Mouse (Mus musculus): ENCODE data around the gene Eif2s1.

The Eif2s1 gene

DNA sequence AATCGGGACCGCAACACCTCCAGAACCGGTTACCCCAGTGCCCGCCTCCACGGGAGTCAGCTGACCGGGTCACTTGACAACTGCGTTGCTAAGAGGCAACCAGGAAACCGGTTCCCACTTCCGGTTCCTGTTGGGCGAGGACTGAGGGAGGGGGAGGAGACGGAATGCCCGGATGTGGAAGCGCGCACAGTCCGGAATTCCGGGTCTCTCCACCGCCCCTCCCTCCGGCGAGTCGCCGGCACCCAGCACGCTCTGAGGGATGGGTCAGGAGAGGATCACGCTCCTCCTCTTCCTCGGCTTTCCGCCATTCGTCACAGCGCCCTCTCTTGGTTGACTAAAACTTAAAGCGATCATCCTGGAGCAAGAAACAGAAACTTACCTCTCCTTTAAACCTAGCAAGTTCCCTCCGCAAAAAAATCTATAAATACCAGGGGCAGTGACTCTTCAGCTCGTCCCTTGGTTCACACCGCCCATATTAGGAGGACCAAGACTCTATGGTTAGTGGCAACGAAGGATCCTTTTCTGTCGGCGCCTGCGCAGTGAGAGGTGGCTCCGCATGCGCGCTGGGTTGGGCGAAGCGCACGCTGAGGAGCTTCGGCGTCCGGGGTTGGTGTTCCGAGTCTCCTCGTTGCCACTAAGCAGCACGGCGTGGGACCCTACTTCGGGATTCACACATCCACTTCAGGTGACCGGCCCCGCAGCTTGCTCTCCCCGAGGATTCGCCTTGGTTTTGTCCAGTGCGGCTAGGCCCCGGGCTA lies at the start of gene Eif2s1, which contains the start of gene Atp6v1d:
Eif2s1 (plus strand) TSS at position 324 of the 758 bp plus-strand sequence.
Atp6v1d (minus strand) TSS at position 143 of the 758 bp plus-strand sequence.
- DNase-seq (ENCODE audit: low spot score in 2 of 2) = peak; percentile 98 to 99

GRCm38 (mm10) chr12:78814437-78814836 lies 47.2 kb upstream of the Eif2s1 start:
- no peak for DNase-seq (ENCODE audit: low spot score in 2 of 2)

DNA sequence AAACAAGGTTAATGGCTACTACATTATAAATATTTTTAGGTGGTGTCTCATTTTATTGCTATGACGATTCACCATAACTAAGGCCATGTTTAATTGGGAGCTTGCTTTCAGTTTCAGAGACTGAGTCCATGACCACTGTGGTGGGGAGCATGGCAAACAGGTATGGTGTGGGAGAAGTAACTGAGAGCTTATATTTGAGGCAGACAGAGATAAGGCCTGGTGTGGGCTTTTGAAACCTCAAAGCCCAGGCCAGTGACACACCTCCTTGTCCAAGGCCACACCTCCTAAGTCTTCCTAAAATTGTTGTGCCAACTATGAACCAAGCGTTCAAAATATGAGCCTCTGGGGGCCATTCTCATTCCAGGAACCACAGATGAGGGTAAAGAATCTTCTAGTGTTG lies 27.1 kb upstream of the Eif2s1 start:
- DNase-seq (ENCODE audit: low spot score in 2 of 2) = no peak

- no peak for DNase-seq (ENCODE audit: low spot score in 2 of 2)
Measured at GRCm38 (mm10) chr12:78839906-78840305, 21.7 kb upstream of the Eif2s1 start.

DNA sequence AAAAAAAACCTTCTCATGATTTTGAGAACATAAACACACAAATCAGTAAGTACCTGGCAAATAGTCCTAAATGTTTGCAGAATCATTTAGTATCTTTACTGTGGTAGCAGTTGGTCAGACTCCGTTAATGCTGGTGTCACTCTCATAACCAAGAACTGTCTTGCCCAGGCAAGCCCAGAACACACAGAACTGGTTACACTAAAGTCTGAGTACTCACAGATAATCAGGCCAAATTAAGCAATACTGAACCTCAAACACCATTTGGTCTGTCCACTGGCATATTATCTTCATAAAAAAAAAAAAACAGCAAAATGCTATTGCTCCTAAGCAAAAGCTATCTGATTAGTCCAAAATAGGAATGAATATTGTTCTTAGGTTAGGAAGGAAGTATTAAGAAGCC lies 19.2 kb upstream of the Eif2s1 start:
- DNase-seq (ENCODE audit: low spot score in 2 of 2) = no peak

DNA sequence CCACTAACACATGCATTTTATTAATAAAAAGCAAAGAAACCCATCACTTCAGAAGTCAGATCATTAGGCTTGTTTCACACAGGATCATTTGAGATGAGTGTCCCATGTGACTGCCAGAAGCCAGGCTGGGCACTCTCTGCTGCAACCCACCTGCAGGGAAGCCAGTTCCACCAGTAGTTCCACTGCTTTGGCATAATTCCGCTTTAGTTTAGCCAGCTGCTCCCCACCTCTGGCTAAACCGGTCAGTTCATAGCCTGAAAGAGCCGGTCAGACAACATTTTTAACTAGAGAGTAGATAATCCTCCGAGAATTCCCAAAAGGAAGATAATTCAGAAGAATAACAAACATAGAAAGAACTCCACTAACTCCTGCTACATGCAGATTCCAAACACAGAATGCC lies 13.4 kb upstream of the Eif2s1 start:
- no peak for DNase-seq (ENCODE audit: low spot score in 2 of 2)

- no peak for DNase-seq (ENCODE audit: low spot score in 2 of 2)
Measured at GRCm38 (mm10) chr12:78860921-78861495, 611 bp upstream of the Eif2s1 start.

GRCm38 (mm10) chr12:78862254-78862730 lies 673 bp downstream of the Eif2s1 start:
- DNase-seq (ENCODE audit: low spot score in 2 of 2) = no peak

- DNase-seq (ENCODE audit: low spot score in 2 of 2) = peak; percentile 18 to 24
Measured at GRCm38 (mm10) chr12:78865434-78865833, 3.8 kb downstream of the Eif2s1 start.

DNA sequence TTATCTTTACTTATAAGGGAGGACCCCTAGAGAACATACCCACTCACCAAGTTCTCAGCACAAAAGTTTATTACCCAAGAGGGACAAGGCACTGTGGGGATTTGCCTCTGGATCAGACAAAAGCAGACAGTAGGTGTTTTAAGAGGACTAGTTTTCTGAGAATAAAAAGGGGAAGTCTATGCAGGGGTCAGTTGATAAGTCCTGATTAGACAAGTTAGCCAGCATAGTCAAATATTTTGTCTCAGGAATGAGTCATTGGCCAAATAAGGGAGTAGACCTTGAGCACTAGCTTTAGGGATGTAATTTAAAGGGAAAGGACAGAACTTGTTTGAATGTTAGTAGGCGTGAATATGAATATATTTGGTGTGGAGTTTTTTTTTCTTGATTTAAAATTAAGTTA lies 6.5 kb downstream of the Eif2s1 start:
- DNase-seq (ENCODE audit: low spot score in 2 of 2) = no peak

- no peak for DNase-seq (ENCODE audit: low spot score in 2 of 2)
Measured at GRCm38 (mm10) chr12:78874581-78874980, 13.0 kb downstream of the Eif2s1 start.

- no peak for DNase-seq (ENCODE audit: low spot score in 2 of 2)
Measured at GRCm38 (mm10) chr12:78890062-78890461, 28.4 kb downstream of the Eif2s1 start.

- DNase-seq (ENCODE audit: low spot score in 2 of 2) = no peak
Measured at GRCm38 (mm10) chr12:78891149-78891548, 29.5 kb downstream of the Eif2s1 start.

DNA sequence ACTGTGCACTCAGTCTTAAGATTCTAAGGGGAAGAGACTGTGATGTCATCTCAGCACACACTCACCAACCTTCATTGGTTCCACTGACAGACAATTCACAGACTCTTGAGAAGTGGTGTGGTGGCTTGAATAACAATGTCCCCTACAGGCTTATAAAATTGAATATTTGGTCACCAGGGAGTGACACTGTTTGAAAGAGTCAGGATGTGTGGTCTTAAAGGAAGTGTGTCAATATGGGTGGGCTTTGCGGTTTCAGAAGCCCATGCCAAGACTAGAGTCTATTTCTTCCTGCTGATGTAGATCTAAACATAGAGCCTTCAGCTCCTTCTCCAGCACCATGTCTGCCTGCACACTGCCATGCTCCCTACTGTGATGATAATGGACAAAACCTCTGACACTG lies 36.2 kb downstream of the Eif2s1 start:
- DNase-seq (ENCODE audit: low spot score in 2 of 2) = no peak

- DNase-seq (ENCODE audit: low spot score in 2 of 2) = peak in 1 of 2 experiments; percentile 49
Measured at GRCm38 (mm10) chr12:78901467-78901866, 39.8 kb downstream of the Eif2s1 start.

DNA sequence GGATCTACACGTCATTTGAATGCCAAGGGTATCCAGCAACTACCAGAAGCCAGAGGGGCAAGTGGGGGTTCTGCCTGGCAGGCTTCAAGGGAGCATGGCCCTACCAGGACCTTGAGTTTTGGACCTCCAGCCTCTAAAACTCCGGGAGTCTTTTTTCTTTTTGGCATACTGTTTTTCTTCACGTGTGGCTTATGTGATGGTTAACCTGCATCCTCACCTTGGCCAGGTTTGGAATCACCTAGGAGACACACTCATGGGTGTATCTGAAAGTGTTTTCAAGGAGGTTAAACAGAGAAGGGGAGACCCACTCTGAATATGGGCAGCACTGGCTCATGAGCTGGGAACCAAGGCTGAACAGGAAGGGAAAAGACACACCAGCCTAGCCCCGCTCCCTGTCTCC lies 41.7 kb downstream of the Eif2s1 start:
- DNase-seq (ENCODE audit: low spot score in 2 of 2) = no peak

- no peak for DNase-seq (ENCODE audit: low spot score in 2 of 2)
Measured at GRCm38 (mm10) chr12:78904499-78904898, 42.9 kb downstream of the Eif2s1 start.

DNA sequence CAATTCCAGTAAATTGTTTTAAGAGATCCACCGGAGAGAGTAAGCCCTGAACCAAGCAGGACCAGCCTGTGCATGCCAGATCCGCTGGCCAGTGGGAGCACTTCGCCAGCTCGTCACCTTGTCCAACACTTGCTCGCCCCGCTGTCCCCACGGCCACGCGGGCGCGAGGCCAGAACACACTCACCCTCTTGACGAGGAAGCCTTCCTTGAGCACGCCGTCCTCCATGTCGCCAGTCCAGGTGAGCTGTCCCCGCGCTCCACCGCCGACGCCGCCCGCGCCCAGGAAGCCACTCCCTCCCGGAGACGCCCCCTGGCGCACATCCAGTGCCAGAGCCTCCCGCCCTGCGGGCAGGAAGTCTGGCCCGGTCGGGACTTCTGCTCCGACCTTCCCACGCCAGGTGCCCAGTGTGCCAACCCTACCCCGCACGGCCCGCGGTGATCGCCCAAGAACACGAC lies 45.1 kb downstream of the Eif2s1 start, which contains the start of gene Plek2:
Plek2 (minus strand) TSS at position 258 of the 456 bp plus-strand sequence.
- DNase-seq (ENCODE audit: low spot score in 2 of 2) = peak; percentile 11 to 38

GRCm38 (mm10) chr12:78908081-78908605 lies 46.5 kb downstream of the Eif2s1 start:
- DNase-seq (ENCODE audit: low spot score in 2 of 2) = no peak

DNA sequence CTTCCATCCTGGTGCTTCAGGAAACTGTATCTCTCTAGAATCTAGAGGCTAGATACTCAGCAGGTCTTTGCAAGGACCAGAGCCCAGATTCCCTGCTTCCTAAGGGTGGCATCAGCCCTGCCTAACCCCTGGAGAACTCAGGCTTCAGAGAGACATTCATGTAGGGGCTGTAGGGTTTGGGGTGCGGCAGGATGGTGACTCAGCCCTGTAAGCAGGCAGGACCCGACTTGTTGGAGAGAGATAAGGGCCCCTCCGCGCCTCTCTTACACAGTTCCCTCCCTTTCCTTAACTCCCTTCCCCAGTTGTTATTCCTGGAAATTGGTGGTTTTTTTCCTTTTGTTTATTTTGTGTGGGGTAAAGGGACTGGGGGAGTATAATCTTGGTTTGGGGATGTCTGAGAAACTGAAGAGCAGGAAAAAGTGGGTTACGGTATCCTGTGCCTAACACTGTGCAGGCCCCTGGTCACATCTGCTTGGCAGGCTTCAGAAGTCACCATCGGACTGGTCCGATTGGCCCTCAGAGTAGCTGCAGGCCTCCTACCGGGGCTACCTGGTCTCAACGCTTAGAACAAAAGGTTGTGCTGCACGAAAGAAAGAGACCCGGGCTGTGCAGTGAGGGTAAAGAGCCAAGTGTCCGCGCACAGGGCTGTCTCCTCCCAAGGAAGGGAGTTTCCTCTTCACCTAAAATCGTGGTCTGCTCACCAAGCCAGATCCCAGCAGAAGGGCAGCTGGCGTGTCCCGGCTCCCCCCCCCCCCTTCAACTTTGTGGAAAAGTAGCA lies 49.3 kb downstream of the Eif2s1 start:
- no peak for DNase-seq (ENCODE audit: low spot score in 2 of 2)

DNA sequence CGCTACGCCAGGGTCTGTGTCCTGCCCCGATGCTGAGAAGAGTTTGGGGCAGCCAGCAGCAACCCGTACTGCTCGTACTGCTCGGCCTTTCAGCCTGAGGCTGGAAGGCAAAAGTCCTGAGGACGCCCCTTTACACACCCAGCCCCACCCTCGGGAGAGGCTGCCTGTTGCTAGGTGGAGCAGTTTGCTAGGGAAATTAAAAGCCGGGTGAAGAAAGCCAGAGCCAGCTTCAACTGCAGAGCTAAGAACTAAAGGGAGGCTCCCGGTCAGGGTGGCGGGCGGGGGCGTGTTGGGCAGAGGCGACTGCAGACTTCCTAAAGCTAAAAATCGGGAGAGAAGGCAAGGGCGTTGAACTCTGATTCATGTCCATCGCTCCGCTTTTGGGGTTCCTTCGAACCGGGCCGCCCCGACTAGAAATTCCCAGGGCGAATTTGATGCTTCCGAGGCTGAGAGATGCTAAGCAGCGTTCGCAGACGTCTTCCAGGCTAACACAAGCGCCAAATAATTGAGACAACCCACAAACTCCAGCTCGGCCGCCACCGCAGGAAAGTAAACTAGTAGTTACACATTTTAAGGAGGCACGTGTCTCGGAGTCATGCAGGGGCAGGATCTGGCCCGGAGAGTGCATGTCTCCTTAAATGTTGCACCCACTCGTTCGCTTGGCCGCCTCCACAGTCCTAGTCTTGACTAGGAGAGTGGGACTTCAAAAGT lies 50.2 kb downstream of the Eif2s1 start:
- DNase-seq (ENCODE audit: low spot score in 2 of 2) = no peak
